Mouse (Mus musculus): ENCODE results near the gene Sh3glb1. TPM values are rescaled to one million over a fixed set of nuclear protein-coding genes. Genes with fewer than 3 reads are reported as not detected.

Sh3glb1 gene
- total RNA-seq, 2 experiments from 2014 or later: 289 to 299 TPM

GRCm38 (mm10) chr3:144715033-144715432 is 5.1 kb downstream of the Sh3glb1 start:
- no peak for DNase-seq

GRCm38 (mm10) chr3:144714606-144715005 is 5.5 kb downstream of the Sh3glb1 start:
- DNase-seq: no peak

- DNase-seq: peak; percentile 49
Measured at GRCm38 (mm10) chr3:144714126-144714525, 6.0 kb downstream of the Sh3glb1 start.

- no peak for DNase-seq
Measured at GRCm38 (mm10) chr3:144711607-144712206, 8.4 kb downstream of the Sh3glb1 start.

- DNase-seq: no peak
Measured at GRCm38 (mm10) chr3:144708612-144709011, 11.5 kb downstream of the Sh3glb1 start.

GRCm38 (mm10) chr3:144703959-144704358 is 16.2 kb downstream of the Sh3glb1 start:
- no peak for DNase-seq

GRCm38 (mm10) chr3:144698790-144699433 is 21.2 kb downstream of the Sh3glb1 start:
- DNase-seq: no peak

- no peak for DNase-seq
Measured at GRCm38 (mm10) chr3:144697942-144698341, 22.2 kb downstream of the Sh3glb1 start.

- no peak for DNase-seq
Measured at GRCm38 (mm10) chr3:144697154-144697553, 23.0 kb downstream of the Sh3glb1 start.

GRCm38 (mm10) chr3:144694941-144695340 is 25.2 kb downstream of the Sh3glb1 start:
- DNase-seq: no peak

- no peak for DNase-seq
Measured at GRCm38 (mm10) chr3:144694040-144694439, 26.1 kb downstream of the Sh3glb1 start.

GRCm38 (mm10) chr3:144692052-144692451 is 28.1 kb downstream of the Sh3glb1 start:
- DNase-seq: no peak

GRCm38 (mm10) chr3:144689236-144689635 is 30.9 kb downstream of the Sh3glb1 start:
- DNase-seq: no peak

GRCm38 (mm10) chr3:144688284-144688683 is 31.9 kb downstream of the Sh3glb1 start:
- no peak for DNase-seq

GRCm38 (mm10) chr3:144687618-144688017 is 32.5 kb downstream of the Sh3glb1 start:
- no peak for DNase-seq

- DNase-seq: no peak
Measured at GRCm38 (mm10) chr3:144686146-144686545, 34.0 kb downstream of the Sh3glb1 start.

- no peak for DNase-seq
Measured at GRCm38 (mm10) chr3:144683136-144683814, 36.9 kb downstream of the Sh3glb1 start.

- DNase-seq: no peak
Measured at GRCm38 (mm10) chr3:144681542-144681941, 38.6 kb downstream of the Sh3glb1 start.

- peak; percentile 39 for DNase-seq
Measured at GRCm38 (mm10) chr3:144679701-144680159, 40.4 kb downstream of the Sh3glb1 start.

- DNase-seq: no peak
Measured at GRCm38 (mm10) chr3:144679137-144679536, 41.0 kb downstream of the Sh3glb1 start.

- DNase-seq: no peak
Measured at GRCm38 (mm10) chr3:144677751-144678150, 42.4 kb downstream of the Sh3glb1 start.

- no peak for DNase-seq
Measured at GRCm38 (mm10) chr3:144676249-144676648, 43.9 kb downstream of the Sh3glb1 start.

GRCm38 (mm10) chr3:144672016-144672415 is 48.1 kb downstream of the Sh3glb1 start:
- DNase-seq: no peak
